37 mouse cellular contexts compared by ENCODE assay signal in genomic region chr15:80248135-80248534, GRCm38 (mm10). TPM values are rescaled to one million over a fixed set of nuclear protein-coding genes. Genes with fewer than 3 reads are reported as not detected.
DNase-seq lines count a peak whose midpoint lies in the region; ATAC-seq lines count a peak whose summit lies in the region.
"Had no signal": no experiment of that assay in that cellular context is flagged by ENCODE, and none has a peak within 500 bp of the region (broad histone marks: within the 10 kb centered on the region; RNA-seq: fewer than 3 reads in every experiment).

No protein-coding gene starts in this region.

- no peaks in the 10 kb centered on the region for H3K4me1 ChIP-seq in midbrain, embryonic 11.5 days (ENCODE audit: control insufficient read depth, insufficient read depth, low read length)
- no peaks in the 10 kb centered on the region for H3K4me1 ChIP-seq in midbrain, embryonic 13.5 days (replicated peaks)
- H3K4me1 ChIP-seq: forebrain, embryonic 15.5 days; stomach, embryonic 15.5 days had no signal

- no peak for ATAC-seq in midbrain, embryonic 11.5 days (ENCODE audit: low FRiP score)
- no peak for ATAC-seq in midbrain, embryonic 13.5 days
- ATAC-seq: forebrain, embryonic 15.5 days; lung, postnatal 0 days had no signal

- H3K27me3 ChIP-seq in midbrain, embryonic 11.5 days (ENCODE audit: control insufficient read depth, insufficient read depth, low read length): no peaks in the 10 kb centered on the region
- H3K27me3 ChIP-seq in midbrain, embryonic 13.5 days: no peaks in the 10 kb centered on the region
- H3K27me3 ChIP-seq: embryonic facial prominence, embryonic 13.5 days; forebrain, embryonic 15.5 days; heart, embryonic 12.5 days; kidney, embryonic 15.5 days; limb, embryonic 12.5 days; megakaryocyte, embryonic 14.5 days; stomach, embryonic 15.5 days had no signal

- WGBS in midbrain, embryonic 11.5 days: 96% methylated on average over 12 of the region's 12 CpGs
- WGBS in midbrain, embryonic 13.5 days: 95% methylated on average over 12 of the region's 12 CpGs

- no peak overlapping the region for H3K9ac ChIP-seq in midbrain, embryonic 11.5 days (ENCODE audit: low read length)
- H3K9ac ChIP-seq in midbrain, embryonic 13.5 days (replicated peaks): no peak overlapping the region
- H3K9ac ChIP-seq: embryonic facial prominence, embryonic 13.5 days; forebrain, embryonic 15.5 days; heart, embryonic 12.5 days; hindbrain, embryonic 14.5 days; kidney, embryonic 15.5 days; limb, embryonic 12.5 days; stomach, embryonic 15.5 days had no signal

- H3K27ac ChIP-seq in midbrain, embryonic 11.5 days (ENCODE audit: low read depth, low read length): no peak overlapping the region
- no peak overlapping the region for H3K27ac ChIP-seq in midbrain, embryonic 13.5 days
- H3K27ac ChIP-seq: embryonic facial prominence, embryonic 13.5 days; forebrain, embryonic 10.5 days; forebrain, embryonic 15.5 days; heart, adult 2 months; hindbrain, embryonic 14.5 days; kidney, embryonic 15.5 days; left cerebral cortex, adult 2 months; limb, embryonic 12.5 days; stomach, embryonic 15.5 days had no signal

- peak; percentile 84 for DNase-seq in heart, adult 11 months
- DNase-seq in heart, postnatal 25 days (ENCODE audit: low spot score): no peak
- peak; percentile 33 for DNase-seq in midbrain, embryonic 11.5 days (ENCODE audit: low spot score, missing footprints)
- peak; percentile 76 to 77 for DNase-seq in cerebellum, postnatal 25 days
- DNase-seq in adrenal gland, postnatal 10 days: no peak
- no peak for DNase-seq in right cerebral cortex, adult 2 months (ENCODE audit: low spot score in 2 of 2)
- DNase-seq: adrenal gland, adult 2 months; B cell, adult 2 months; gastrocnemius, postnatal 25 days; heart, adult 2 months; kidney, adult 18-20 months; kidney, postnatal 25 days; lung, adult 18-20 months; lung, postnatal 4 days; midbrain, embryonic 14.5 days; right cerebral cortex, postnatal 14 days; thymus, postnatal 14 days had no signal

- no peak overlapping the region for H3K4me2 ChIP-seq in midbrain, embryonic 11.5 days
- H3K4me2 ChIP-seq in midbrain, embryonic 13.5 days (replicated peaks): no peak overlapping the region
- H3K4me2 ChIP-seq: embryonic facial prominence, embryonic 13.5 days; forebrain, embryonic 15.5 days; heart, embryonic 12.5 days; hindbrain, embryonic 14.5 days; kidney, embryonic 15.5 days; limb, embryonic 12.5 days; stomach, embryonic 15.5 days had no signal

- no peaks in the 10 kb centered on the region for H3K9me3 ChIP-seq in midbrain, embryonic 11.5 days (ENCODE audit: control insufficient read depth, low read length)
- no peaks in the 10 kb centered on the region for H3K9me3 ChIP-seq in midbrain, embryonic 13.5 days
- H3K9me3 ChIP-seq: embryonic facial prominence, embryonic 13.5 days; forebrain, embryonic 10.5 days; forebrain, embryonic 15.5 days; heart, embryonic 12.5 days; kidney, embryonic 15.5 days; limb, embryonic 12.5 days; megakaryocyte, embryonic 14.5 days; stomach, embryonic 15.5 days had no signal

- no peak overlapping the region for H3K4me3 ChIP-seq in midbrain, embryonic 11.5 days (ENCODE audit: low read depth, low read length)
- no peak overlapping the region for H3K4me3 ChIP-seq in midbrain, embryonic 13.5 days (replicated peaks)
- H3K4me3 ChIP-seq: embryonic facial prominence, embryonic 13.5 days; forebrain, embryonic 10.5 days; forebrain, embryonic 15.5 days; heart, adult 2 months; heart, embryonic 12.5 days; kidney, embryonic 15.5 days; left cerebral cortex, adult 2 months; limb, embryonic 12.5 days; megakaryocyte, embryonic 14.5 days; stomach, embryonic 15.5 days had no signal

- intact Hi-C loops in heart, postnatal 25 days (cut with DNase I): no loop called here

- peaks cover 31% of the 10 kb centered on the region for H3K36me3 ChIP-seq in midbrain, embryonic 11.5 days (ENCODE audit: control insufficient read depth, insufficient read depth, low read length)
- H3K36me3 ChIP-seq in midbrain, embryonic 13.5 days: peaks cover 77% of the 10 kb centered on the region

RNA-seq across cellular contexts. Expression of gene Atf4, which starts 6.8 kb away (rescaled TPM):
- total RNA-seq in heart, postnatal 25 days (2021): 10 to 100 TPM; 58.3 to 81.7 TPM
- polyA plus RNA-seq in midbrain, embryonic 11.5 days (2014; fragmentation: Nextera tagmentation; extraction: Ambion mirVana): 137 and 144 TPM in 2 replicates
- 133 and 134 TPM in 2 replicates for polyA plus RNA-seq in midbrain, embryonic 13.5 days (2015; fragmentation: Nextera tagmentation; extraction: Ambion mirVana)
- 100 to 1,000 TPM; 121 to 199 TPM for total RNA-seq in adrenal gland, postnatal 10 days (2021)

RNA-seq across cellular contexts. Expression of gene AC140267.1, which starts 12.5 kb away (rescaled TPM):
- total RNA-seq in heart, postnatal 25 days (2021): 10 to 100 TPM; 16.1 to 21.0 TPM
- polyA plus RNA-seq in midbrain, embryonic 11.5 days (2014; fragmentation: Nextera tagmentation; extraction: Ambion mirVana): not detected in 2 replicates
- not detected in 2 replicates for polyA plus RNA-seq in midbrain, embryonic 13.5 days (2015; fragmentation: Nextera tagmentation; extraction: Ambion mirVana)
- total RNA-seq in adrenal gland, postnatal 10 days (2021): 10 to 100 TPM in 1 of 2 experiments, 1 to 10 TPM in 1; 6.9 to 19.1 TPM
- total RNA-seq: common myeloid progenitor, adult 5-6 weeks; hematopoietic stem cell, adult 5-6 weeks; monocyte, adult 5-6 weeks had no signal
- polyA plus RNA-seq: adrenal gland, adult 2 months; embryonic facial prominence, embryonic 13.5 days; frontal cortex, adult 2 months; heart, adult 2 months; heart, postnatal 0 days; hindbrain, embryonic 14.5 days; kidney, embryonic 15.5 days; lung, postnatal 0 days; neural tube, embryonic 14.5 days; small intestine, adult 2 months; stomach, embryonic 15.5 days; urinary bladder, adult 2 months had no signal

RNA-seq across cellular contexts. Expression of gene Mief1, which starts 14.3 kb away (rescaled TPM):
- total RNA-seq in heart, postnatal 25 days (2021): 10 to 100 TPM; 29.2 to 32.3 TPM
- 35.5 and 40.8 TPM in 2 replicates for polyA plus RNA-seq in midbrain, embryonic 11.5 days (2014; fragmentation: Nextera tagmentation; extraction: Ambion mirVana)
- 42.2 and 43.8 TPM in 2 replicates for polyA plus RNA-seq in midbrain, embryonic 13.5 days (2015; fragmentation: Nextera tagmentation; extraction: Ambion mirVana)
- total RNA-seq in adrenal gland, postnatal 10 days (2021): 10 to 100 TPM; 42.8 to 46.6 TPM

RNA-seq across cellular contexts. Expression of gene Rps19bp1, which starts 16.0 kb away (rescaled TPM):
- 10 to 100 TPM; 15.5 to 15.9 TPM for total RNA-seq in heart, postnatal 25 days (2021)
- 70.9 and 75.4 TPM in 2 replicates for polyA plus RNA-seq in midbrain, embryonic 11.5 days (2014; fragmentation: Nextera tagmentation; extraction: Ambion mirVana)
- polyA plus RNA-seq in midbrain, embryonic 13.5 days (2015; fragmentation: Nextera tagmentation; extraction: Ambion mirVana): 72.9 and 77.8 TPM in 2 replicates
- 10 to 100 TPM; 33.0 to 37.6 TPM for total RNA-seq in adrenal gland, postnatal 10 days (2021)

RNA-seq across cellular contexts. Expression of gene Cacna1i, which starts 38.9 kb away (rescaled TPM):
- total RNA-seq in heart, postnatal 25 days (2021): under 1 TPM in 1 of 2 experiments, not detected in 1; 0.36 TPM
- polyA plus RNA-seq in midbrain, embryonic 11.5 days (2014; fragmentation: Nextera tagmentation; extraction: Ambion mirVana): 0.03 and 0.05 TPM in 2 replicates
- 0.32 and 0.50 TPM in 2 replicates for polyA plus RNA-seq in midbrain, embryonic 13.5 days (2015; fragmentation: Nextera tagmentation; extraction: Ambion mirVana)
- 1 to 10 TPM in 1 of 2 experiments, under 1 TPM in 1; 0.27 to 1.1 TPM for total RNA-seq in adrenal gland, postnatal 10 days (2021)
- total RNA-seq: common myeloid progenitor, adult 5-6 weeks; hematopoietic stem cell, adult 5-6 weeks had no signal
- polyA plus RNA-seq: embryonic facial prominence, embryonic 13.5 days; heart, embryonic 12.5 days; heart, postnatal 0 days; limb, embryonic 12.5 days; lung, postnatal 0 days had no signal

Comparison
In these comparisons a context has a peak if more than half of its experiments do, and no peak if none do; other contexts are left out.
1. DNase-seq: peak in heart, adult 11 months (single experiment), midbrain, embryonic 11.5 days (single experiment) and cerebellum, postnatal 25 days (2 of 2); none in heart, postnatal 25 days (single experiment), adrenal gland, postnatal 10 days (single experiment) and right cerebral cortex, adult 2 months (0 of 2).